Mouse (Mus musculus) C2C12 (cell line): ENCODE measurements around the gene Lgmn.

Source experiments
- CTCF ChIP-seq: IDR thresholded peaks from one replicate; pipeline ENCODE4 v1.5.1; 2011; ENCODE audit not compliant: control insufficient read depth, insufficient read depth, insufficient read length
- MAX ChIP-seq: IDR thresholded peaks from one replicate; pipeline ENCODE4 v1.6.1; 2011; ENCODE audit warnings: mild to moderate bottlenecking, control low read depth
- MYOG ChIP-seq: IDR thresholded peaks from one replicate; pipeline ENCODE4 v1.6.1; 2011; ENCODE audit not compliant: control insufficient read depth, insufficient read length; ENCODE audit errors: extremely low read depth
- USF1 ChIP-seq: IDR thresholded peaks from one replicate; pipeline ENCODE4 v1.6.1; 2011; ENCODE audit warnings: low read depth, mild to moderate bottlenecking, control low read depth, moderate library complexity

- no peak for TF ChIP-seq CTCF
- TF ChIP-seq MAX: no peak
- no peak for TF ChIP-seq USF1
- no peak for TF ChIP-seq MYOG
Observed at GRCm38 (mm10) chr12:102394496-102394895, 45.1 kb downstream of the Lgmn start.
